Mouse (Mus musculus) 3T3-L1 (cell line): ENCODE measurements around the gene Agpat2.

Experiments
- DNase-seq: peaks from one replicate; pipeline ENCODE4 v3.0.0-alpha.2; 2015; ENCODE audit warnings: low read depth, low spot score

Agpat2 gene

DNA sequence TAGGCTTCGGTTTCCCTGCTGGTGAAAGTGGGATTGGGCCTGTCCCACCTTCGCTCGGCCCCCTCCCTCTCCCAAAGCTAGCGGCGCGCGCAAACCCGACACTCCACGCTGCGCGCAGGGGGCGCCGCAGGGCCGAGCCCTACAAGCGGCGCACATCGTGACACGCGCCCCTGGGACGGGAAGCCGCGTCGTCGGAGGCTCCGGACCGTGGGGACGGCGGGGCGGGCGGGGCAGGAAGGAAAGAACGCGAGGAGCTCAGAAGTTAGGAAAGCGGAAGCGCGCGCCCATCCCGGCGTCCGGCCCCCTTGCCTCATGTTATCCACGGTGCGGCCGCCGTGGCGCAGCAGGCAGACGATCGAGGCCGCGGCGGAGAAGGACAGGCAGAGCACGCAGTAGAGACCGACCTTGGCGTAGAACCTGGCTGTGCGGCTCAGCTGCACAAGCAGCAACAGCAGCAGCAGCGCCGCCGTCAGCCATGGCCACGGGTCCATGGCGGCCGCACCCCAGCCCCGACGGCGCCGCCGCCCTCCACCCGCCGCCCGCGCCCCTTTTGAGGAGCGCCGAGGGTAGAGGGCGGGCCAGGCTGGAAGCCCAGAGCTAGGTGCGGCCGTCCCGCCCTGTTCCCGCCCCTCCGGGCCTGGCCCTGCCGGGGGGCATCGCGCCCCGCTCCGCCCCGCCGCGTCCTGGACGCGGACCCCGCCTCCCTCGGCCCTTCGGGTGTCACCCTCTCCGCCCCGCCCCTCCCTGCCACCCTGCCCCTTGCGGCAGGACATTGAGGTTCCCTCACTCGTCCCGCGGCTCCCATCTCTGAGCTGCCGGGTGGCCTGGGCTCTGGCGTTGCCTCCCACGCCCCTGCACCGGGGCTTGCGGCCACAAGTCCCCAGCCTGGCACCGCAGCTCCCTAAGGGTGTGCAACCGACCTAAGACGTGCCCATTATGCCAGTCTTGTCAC is at the start of gene Agpat2:
TSS of gene Agpat2 (minus strand) at position 698 of the 952 bp plus-strand sequence.
- peak; percentile 71 for DNase-seq

DNA sequence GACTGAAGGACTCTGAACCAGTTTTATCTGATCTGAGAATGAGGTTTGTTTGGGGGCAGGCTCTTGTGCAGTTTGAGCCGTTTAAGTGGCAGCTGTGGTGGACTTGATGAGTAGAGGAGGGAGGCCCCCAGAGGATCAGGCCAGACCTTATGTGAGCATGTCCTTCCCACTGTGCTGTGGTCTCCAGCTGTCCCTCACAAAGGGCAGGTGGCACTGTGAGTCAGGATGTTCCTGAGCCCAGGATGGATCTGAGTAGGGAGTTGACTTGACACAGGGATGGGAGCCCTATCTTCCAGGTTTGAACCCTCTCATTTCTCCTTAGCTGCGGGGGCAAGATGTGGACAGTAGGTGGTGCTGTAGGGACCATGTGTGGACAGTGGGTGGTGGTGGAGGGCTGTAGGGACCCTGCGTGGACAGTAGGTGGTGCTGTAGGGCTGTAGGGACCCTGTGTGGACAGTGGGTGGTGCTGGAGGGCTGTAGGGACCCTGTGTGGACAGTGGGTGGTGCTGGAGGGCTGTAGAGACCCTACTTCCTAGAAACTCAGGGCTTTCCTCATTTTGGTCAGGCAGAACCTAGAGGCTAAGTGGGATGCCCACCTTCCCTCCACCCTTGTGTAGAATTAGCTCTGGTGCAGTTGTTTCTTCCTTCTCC is 42.6 kb upstream of the Agpat2 start:
- DNase-seq, result peak; percentile 95

DNA sequence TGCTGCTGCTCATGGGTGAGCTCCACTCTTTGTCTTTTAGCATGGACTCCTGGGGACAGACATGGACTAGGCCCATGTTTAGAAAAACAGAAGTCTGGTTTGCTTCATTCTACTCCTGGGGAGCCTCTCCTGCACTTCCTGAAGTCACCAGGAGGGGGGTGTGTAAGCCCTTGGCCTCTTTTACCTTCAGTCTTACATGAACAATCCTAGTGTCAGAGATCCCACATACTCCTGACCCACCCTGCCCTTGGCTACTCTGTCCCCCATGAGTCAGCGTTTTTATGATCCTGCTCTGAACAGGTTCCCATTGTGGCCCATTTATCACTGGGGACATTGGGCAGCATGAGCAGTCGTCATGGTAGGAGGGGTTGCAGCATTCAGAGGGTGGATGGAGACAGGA is 39.7 kb upstream of the Agpat2 start:
- peak; percentile 78 for DNase-seq

GRCm38 (mm10) chr2:26641006-26641647 is 36.9 kb upstream of the Agpat2 start:
- peak; percentile 14 for DNase-seq

GRCm38 (mm10) chr2:26639838-26640830 is 35.9 kb upstream of the Agpat2 start:
- peak; percentile 98 for DNase-seq

DNA sequence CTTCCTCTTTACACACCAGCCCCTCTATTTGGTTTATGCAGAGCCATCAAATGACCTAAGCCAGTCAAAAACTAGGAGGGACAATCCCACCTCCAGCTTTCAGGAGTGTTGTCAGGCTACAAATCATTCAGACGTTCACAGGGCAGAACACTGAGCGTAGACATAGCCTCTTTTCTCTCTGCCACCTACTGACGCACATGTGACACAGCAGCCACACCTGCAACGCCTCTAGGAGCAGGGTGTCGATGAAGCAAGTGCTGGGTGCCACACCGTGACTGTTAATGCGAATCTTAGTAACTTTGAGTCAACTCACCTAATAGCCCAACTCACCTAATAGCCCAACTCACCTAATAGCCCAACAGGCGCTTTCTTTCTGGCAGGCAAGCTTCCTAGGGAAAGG is 34.9 kb upstream of the Agpat2 start:
- peak; percentile 78 for DNase-seq

DNA sequence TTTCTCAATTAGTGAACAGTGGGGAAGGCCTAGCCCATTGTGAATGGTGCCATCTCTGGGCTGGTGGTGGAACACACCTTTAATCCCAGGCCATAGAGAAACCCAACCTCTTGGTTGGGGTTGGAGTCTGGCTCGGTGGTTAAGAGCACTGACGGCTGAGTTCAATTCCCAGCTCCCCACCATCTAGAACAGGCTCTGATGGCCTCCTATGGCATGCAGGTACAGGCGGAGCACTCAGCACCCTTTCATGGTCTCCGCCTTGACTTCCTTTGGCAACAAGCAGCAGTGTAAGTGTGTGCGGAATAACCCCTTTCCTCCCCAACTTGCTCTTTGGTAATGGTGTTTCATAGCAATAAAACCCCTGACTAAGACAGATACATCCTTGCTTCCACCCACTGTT is 34.4 kb upstream of the Agpat2 start:
- DNase-seq, result peak; percentile 44

GRCm38 (mm10) chr2:26638039-26638438 is 33.8 kb upstream of the Agpat2 start:
- DNase-seq, result no peak

- no peak for DNase-seq
These were observed 33.2 kb upstream of the Agpat2 start for GRCm38 (mm10) chr2:26637316-26637932.

GRCm38 (mm10) chr2:26636325-26636635 is 32.1 kb upstream of the Agpat2 start:
- no peak for DNase-seq

DNA sequence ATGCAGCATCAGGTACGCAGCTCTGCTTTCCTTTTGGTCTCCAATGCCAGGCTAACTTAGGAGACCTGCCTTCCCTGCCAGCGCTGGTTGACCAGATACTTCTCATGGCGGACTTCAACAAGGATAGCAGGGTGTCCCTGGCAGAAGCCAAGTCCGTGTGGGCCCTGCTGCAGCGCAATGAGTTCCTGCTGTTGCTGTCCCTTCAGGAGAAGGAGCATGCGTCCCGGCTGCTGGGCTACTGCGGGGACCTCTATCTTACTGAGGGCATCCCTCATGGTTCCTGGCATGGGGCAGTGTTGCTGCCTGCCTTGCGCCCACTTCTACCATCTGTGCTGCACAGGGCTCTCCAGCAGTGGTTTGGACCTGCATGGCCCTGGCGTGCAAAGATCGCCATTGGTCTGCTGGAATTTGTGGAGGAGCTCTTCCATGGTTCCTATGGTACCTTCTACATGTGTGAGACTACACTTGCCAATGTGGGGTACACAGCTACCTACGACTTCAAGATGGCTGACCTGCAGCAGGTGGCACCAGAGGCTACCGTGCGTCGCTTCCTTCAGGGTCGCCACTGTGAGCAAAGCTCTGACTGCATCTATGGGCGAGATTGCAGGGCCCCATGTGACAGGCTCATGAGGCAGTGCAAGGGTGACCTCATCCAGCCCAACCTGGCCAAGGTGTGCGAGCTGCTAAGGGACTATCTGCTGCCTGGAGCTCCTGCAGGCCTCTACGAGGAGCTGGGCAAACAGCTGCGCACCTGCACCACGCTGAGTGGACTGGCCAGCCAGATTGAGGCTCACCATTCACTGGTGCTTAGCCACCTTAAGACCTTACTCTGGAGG is 31.5 kb upstream of the Agpat2 start:
- DNase-seq, result no peak

- DNase-seq, result no peak
These were observed 30.6 kb upstream of the Agpat2 start for GRCm38 (mm10) chr2:26634629-26635488.

DNA sequence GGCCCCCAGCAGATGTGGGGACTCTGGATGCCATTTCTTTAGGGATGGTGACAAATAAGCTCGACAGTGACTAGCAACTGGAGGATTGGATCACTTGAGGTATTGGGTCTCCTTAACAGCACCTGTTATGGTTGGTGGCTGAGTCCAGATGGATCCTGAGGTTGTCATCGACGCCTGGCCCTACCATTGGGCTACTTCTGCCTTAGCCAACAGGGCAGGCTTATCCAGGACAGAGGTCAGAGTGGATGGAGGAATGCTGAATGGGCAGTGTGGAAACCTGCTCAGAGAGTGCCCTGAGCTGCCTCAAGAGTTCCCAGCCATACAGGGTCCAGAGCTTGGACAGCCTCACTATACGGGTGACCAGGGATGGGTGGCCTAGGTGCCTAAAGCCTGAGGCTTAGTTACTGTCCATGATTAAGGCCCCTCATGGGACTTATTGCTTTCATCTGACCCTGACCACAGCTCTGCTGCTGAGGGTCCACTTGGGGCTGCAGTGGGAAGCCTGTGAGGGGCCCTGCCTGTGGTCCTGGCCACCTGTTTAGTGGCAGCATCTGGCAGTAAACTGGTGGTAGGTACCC is 29.8 kb upstream of the Agpat2 start:
- no peak for DNase-seq

GRCm38 (mm10) chr2:26632541-26633395 is 28.6 kb upstream of the Agpat2 start:
- DNase-seq, result no peak

DNA sequence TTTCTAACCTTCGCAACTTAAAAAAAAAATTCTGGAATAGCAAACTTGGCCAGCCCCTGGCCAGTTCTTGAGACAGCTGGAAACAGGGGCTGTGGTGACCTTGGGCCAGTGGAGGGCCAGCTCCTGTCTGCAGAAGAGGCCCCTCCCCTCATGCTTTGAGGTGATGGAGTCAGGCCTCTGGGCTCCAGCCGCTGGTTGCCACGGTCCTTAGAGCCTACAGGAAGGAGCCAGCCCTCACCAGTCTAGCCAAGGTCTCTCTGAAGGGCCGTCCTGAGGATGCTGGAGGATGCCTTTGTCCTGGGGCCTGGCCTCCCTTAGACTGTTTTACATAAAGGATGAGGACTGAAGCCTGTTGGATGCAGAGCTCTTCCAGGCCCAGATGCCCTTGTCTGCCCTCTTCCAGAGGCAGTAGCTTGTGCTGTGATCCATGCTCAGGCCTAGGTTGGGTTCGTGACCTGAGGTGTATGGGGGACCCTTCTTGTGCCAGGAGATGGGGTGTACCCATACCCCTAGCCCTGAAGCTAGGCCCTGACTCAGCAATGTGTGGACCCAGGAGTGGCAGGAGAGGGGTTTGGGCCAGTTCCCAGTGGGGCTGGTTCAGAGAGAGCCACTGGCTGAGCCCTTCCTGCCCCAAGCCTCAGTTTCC is 24.7 kb upstream of the Agpat2 start:
- DNase-seq, result no peak

- no peak for DNase-seq
These were observed 23.9 kb upstream of the Agpat2 start, which contains the start of gene Fam69b for GRCm38 (mm10) chr2:26627921-26628739. Gene Fam69b (plus strand): TSS chr2:26628457.
